Mouse (Mus musculus): Measurements from ENCODE around the gene Hectd4. TPM values are rescaled to one million over a fixed set of nuclear protein-coding genes. Genes with fewer than 3 reads are reported as not detected.

Gene Hectd4
- polyA plus RNA-seq, 1 experiment from 2014 or later = 14.9 TPM

DNA sequence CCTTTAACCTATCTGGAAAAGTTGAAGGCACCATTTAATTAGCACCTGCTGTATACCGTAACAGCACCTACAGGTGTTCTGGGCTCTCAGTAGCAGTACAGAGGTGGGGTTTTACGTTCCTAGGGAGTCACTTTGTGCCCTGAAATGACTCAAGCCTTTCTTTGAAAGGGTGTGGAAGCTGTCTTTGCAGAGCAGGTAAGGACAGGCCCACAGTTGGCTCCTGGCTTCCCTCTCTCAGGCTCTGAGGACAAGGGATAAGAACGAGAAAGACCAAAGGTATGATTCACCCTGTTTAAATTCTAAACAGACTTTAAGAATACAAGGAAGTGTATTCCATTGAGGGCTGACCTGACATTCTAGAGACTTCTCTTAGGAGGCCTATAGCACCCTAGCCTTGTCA lies 173.4 kb downstream of the Hectd4 start:
- H3K36me3 ChIP-seq = no peaks in the 10 kb centered on the region
- no peak overlapping the region for H3K4me3 ChIP-seq
- H3K4me1 ChIP-seq = 0 out of 2 replicates have a peak, but pooled peaks cover 11% of the 10 kb centered on the region
- no peak overlapping the region for H3K9ac ChIP-seq (replicated peaks)
- no peak overlapping the region for H3K27ac ChIP-seq (replicated peaks)
- WGBS = 75% methylated on average over 3 of the region's 3 CpGs
- no peaks in the 10 kb centered on the region for H3K9me3 ChIP-seq
- no peak overlapping the region for H3K4me2 ChIP-seq (replicated peaks)
- ATAC-seq (ENCODE audit: low FRiP score, low read depth) = no peak
- H3K27me3 ChIP-seq = no peaks in the 10 kb centered on the region

DNA sequence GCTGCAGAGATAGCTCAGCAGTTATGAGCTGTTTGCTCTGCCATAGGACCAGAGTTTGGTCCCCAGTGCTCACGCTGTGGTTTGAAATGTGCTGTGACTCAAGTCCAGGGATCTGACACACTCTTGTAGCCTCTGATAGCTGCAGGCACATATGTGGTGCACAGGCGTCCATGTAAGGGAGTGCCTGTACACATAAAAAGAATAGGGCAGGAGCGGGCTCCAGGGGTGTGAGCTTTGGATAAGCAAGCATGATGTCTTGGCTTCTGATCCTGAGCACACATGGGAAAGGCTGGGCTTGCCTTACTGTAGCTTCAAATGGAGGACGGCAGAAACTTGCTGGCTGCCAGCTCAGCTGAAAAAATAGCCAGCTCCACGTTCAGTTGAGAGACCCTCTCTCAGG lies 175.6 kb downstream of the Hectd4 start:
- Histone ChIP-seq H3K9ac (replicated peaks) (no peak overlapping the region), H3K4me1 (peaks cover 23% of the 10 kb centered on the region), H3K4me3 (no peak overlapping the region), H3K27me3 (no peaks in the 10 kb centered on the region), H3K9me3 (no peaks in the 10 kb centered on the region), H3K4me2 (replicated peaks) (no peak overlapping the region), H3K36me3 (no peaks in the 10 kb centered on the region; the same call in 1 of the 2 replicates), H3K27ac (replicated peaks) (no peak overlapping the region)
- ATAC-seq (ENCODE audit: low FRiP score, low read depth) = no peak
- 83% methylated on average over 5 of the region's 5 CpGs for WGBS

DNA sequence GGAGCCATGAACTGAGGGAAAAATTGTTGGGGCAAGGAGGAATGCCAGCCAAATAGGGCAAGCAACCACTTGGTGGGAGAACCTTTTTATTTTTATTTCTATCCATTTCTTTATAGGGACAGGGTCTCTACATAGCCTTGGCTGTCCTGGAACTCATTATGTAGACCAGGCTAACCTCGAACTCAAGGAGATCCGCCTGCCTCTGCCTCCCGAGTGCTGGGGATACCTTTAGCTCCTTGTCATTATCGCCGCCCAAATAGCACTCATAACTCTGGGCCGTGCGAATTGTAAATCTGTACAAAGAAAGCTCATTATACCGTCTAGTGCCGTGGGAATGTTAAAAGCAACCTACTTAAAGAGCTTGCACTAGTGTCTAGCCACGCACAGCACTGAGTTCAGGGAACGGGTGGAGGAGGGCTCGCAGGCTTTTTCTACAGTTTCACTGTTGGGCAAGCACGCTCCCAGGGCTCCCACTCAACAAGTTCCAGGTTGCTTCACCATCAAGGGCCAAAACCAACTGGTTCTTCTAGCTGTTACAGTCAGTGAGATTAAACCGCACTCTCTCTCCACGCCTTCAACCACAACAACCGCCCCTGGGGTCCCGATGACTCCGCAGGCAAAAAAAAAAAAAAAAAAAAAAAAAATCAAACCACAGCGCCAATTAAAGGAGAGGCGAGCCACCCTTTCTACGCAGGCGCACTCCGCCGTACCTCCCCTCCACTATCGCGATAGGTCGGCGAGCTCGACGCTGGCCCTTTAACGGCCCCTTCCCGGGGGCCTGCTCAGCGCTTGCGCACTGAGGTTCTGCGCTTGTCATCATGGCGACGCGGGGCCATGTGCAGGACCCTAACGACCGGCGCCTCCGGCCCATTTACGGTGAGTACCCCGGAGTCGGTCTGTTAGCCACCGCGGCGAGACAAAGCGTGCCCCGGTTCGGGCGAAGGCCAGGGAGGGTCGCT lies 177.4 kb downstream of the Hectd4 start, which contains the start of gene Naa25:
Gene Naa25 (plus strand): TSS at position 750 of the 959 bp plus-strand sequence.
- Histone ChIP-seq H3K27me3 (no peaks in the 10 kb centered on the region), H3K4me2 (replicated peaks) (peak within 1 kb of the TSS; percentile 95), H3K9me3 (no peaks in the 10 kb centered on the region), H3K4me1 (peaks cover 25% of the 10 kb centered on the region), H3K27ac (replicated peaks) (peak within 1 kb of the TSS; percentile 78), H3K36me3 (peaks cover 4% of the 10 kb centered on the region; the same call in 1 of the 2 replicates), H3K4me3 (peak within 1 kb of the TSS; percentile 95), H3K9ac (replicated peaks) (peak within 1 kb of the TSS; percentile 79)
- ATAC-seq (ENCODE audit: low FRiP score, low read depth) = peak; percentile 95
- WGBS = 11% methylated on average over 53 of the region's 53 CpGs

DNA sequence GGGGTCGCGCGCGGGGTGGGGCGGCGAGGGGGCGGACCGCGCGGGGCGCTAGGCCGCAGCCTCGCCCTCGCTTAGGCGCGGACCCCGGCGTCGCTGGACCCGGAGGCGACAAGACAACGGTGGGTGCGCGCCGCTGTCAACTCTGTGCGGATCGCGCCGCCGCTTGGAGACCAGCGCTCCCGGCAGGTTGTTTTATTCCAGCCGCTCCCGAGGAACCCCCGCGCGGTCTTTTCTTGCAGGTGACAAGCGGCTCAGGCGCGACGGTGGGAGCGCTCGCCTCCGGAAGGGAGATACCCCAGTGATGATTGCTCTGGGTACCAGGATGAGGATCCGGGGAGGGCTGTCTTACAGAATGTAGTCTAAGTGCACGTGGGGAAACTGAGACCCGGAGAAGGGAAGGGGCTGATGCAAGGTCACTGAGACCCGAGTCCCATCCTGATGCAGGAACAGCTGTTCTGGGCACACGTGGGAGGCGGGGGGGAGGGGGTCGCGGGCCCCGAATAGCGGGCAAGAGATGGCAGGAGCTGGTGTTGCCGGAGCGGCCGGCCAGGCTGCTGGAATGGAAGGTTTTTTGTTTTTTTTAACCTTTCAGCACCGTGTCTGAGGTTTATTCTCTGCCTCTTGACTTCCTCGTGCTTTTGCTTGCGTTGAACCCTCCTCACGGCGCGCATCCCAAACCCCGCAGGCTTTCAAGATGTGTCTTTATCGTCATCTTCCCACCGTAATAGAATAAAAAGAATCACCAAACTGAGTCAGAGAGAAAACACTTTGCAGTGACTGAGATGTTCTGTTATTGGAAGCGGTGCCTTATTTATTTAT lies 178.3 kb downstream of the Hectd4 start:
- no peaks in the 10 kb centered on the region for H3K9me3 ChIP-seq
- 1% methylated on average over 66 of the region's 67 CpGs for WGBS
- no peaks in the 10 kb centered on the region for H3K27me3 ChIP-seq
- peak overlapping the region; percentile 95 for H3K4me2 ChIP-seq (replicated peaks)
- H3K27ac ChIP-seq (replicated peaks) = peak overlapping the region; percentile 65; the same call in 1 of the 2 replicates
- peaks cover 25% of the 10 kb centered on the region for H3K4me1 ChIP-seq
- peak overlapping the region; percentile 79 for H3K9ac ChIP-seq (replicated peaks)
- H3K4me3 ChIP-seq = peak overlapping the region; percentile 95
- H3K36me3 ChIP-seq = peaks cover 4% of the 10 kb centered on the region; the same call in 1 of the 2 replicates
- ATAC-seq (ENCODE audit: low FRiP score, low read depth) = peak; percentile 57

DNA sequence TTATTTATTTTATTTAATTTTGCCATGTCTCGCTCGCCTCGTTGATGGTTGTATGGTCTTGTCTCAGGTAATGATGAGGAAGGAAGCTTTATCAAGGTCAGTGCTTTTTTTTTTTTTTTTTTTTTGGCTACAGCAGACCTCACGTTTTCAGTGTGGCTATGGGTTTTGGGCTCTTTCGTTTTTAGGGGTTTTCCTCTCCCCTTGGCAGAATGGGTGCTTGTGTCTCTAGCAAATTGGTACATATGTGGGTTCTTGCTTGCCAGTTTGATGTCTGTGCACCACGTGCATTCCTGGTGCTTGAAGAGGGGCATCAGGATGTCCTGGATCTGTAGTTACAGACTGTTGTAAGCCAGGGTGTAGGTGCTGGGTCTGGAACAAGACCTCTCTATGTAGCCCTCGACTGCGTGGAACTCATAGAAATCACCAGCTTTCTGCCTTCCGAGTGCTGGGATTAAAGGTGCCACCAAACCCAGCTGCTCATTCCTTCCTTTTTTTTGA lies 179.0 kb downstream of the Hectd4 start:
- H3K4me1 ChIP-seq = peaks cover 25% of the 10 kb centered on the region
- no peak for ATAC-seq (ENCODE audit: low FRiP score, low read depth)
- H3K9me3 ChIP-seq = no peaks in the 10 kb centered on the region
- WGBS = 62% methylated on average over 9 of the region's 9 CpGs
- peaks cover 8% of the 10 kb centered on the region; the same call in 1 of the 2 replicates for H3K36me3 ChIP-seq
- H3K9ac ChIP-seq (replicated peaks) = peak overlapping the region; percentile 79
- H3K4me2 ChIP-seq (replicated peaks) = peak overlapping the region; percentile 95
- H3K27ac ChIP-seq (replicated peaks) = no peak overlapping the region
- peak overlapping the region; percentile 95 for H3K4me3 ChIP-seq
- H3K27me3 ChIP-seq = no peaks in the 10 kb centered on the region

DNA sequence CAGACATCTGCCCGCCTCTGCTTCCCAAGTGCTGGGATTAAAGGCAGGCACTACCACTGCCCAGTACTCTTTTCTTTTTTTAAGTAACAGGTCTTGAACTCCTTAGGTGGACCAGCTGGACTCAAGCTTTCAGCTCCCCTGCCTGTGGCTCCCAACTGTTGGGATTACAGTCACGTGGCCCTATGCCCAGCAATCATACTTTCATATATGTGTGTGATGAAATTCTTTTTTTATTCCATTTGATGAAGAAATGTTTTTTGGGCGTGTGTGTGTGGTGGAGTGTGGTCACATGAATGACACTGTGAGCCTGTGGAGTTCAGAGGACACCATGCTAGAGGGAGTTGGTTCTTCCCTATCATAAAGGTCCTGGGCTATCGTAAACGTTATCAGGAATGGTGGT lies 179.5 kb downstream of the Hectd4 start:
- 94% methylated on average over 4 of the region's 5 CpGs for WGBS
- no peak overlapping the region; the same call in 1 of the 2 replicates for H3K9ac ChIP-seq (replicated peaks)
- peaks cover 25% of the 10 kb centered on the region for H3K4me1 ChIP-seq
- peaks cover 9% of the 10 kb centered on the region; the same call in 1 of the 2 replicates for H3K36me3 ChIP-seq
- no peak for ATAC-seq (ENCODE audit: low FRiP score, low read depth)
- no peak overlapping the region for H3K4me3 ChIP-seq
- H3K4me2 ChIP-seq (replicated peaks) = peak overlapping the region; percentile 95; the same call in 1 of the 2 replicates
- no peaks in the 10 kb centered on the region for H3K9me3 ChIP-seq
- no peak overlapping the region for H3K27ac ChIP-seq (replicated peaks)
- no peaks in the 10 kb centered on the region for H3K27me3 ChIP-seq

DNA sequence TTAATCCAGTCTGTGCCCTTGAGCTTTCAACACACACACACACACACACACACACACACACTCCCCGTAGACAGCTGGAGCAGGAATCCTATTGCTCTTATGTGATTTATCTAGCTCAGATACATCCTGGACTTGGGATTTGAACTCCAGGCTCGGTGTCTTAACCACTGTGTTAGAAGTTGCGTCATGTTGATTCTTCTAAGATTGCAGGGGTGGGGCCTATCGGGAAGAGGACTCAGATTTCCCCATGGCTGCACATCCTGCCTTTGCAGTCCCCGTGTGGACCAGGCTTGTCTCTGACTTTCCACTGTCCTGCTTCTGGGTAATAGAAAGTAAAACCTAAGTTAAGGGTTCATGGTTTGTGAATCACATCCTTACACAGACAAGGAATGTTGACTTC lies 180.0 kb downstream of the Hectd4 start:
- no peak overlapping the region for H3K27ac ChIP-seq (replicated peaks)
- no peak overlapping the region for H3K9ac ChIP-seq (replicated peaks)
- no peak overlapping the region for H3K4me2 ChIP-seq (replicated peaks)
- H3K9me3 ChIP-seq = no peaks in the 10 kb centered on the region
- H3K4me3 ChIP-seq = no peak overlapping the region
- ATAC-seq (ENCODE audit: low FRiP score, low read depth) = no peak
- peaks cover 25% of the 10 kb centered on the region for H3K4me1 ChIP-seq
- WGBS = 80% methylated on average over 5 of the region's 5 CpGs
- peaks cover 9% of the 10 kb centered on the region; the same call in 1 of the 2 replicates for H3K36me3 ChIP-seq
- H3K27me3 ChIP-seq = no peaks in the 10 kb centered on the region

DNA sequence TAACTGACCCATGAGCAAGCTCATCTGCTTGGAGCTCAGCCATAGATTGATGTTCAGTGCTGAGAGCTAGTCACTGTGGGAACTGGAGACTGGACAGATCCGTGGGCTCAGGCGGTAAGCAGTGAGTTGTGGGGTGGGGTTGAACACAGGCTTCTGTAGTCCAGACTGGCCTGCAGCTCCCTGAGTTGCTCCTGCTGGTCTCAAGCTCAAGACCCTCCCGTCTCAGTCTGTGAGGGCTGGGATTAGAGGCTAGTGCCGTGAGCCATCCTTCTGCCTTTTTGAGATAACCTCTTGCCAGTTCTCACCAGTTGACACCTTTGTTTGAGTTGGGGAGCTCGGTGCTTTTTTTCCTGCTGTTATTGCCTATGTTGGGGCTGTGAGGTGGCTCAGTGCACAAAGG lies 180.8 kb downstream of the Hectd4 start:
- Histone ChIP-seq H3K9ac (replicated peaks) (no peak overlapping the region), H3K4me1 (peaks cover 25% of the 10 kb centered on the region), H3K4me3 (no peak overlapping the region), H3K36me3 (peaks cover 13% of the 10 kb centered on the region; the same call in 1 of the 2 replicates), H3K4me2 (replicated peaks) (no peak overlapping the region), H3K9me3 (no peaks in the 10 kb centered on the region), H3K27me3 (no peaks in the 10 kb centered on the region), H3K27ac (replicated peaks) (no peak overlapping the region)
- no peak for ATAC-seq (ENCODE audit: low FRiP score, low read depth)
- 92% methylated on average over 5 of the region's 5 CpGs for WGBS

DNA sequence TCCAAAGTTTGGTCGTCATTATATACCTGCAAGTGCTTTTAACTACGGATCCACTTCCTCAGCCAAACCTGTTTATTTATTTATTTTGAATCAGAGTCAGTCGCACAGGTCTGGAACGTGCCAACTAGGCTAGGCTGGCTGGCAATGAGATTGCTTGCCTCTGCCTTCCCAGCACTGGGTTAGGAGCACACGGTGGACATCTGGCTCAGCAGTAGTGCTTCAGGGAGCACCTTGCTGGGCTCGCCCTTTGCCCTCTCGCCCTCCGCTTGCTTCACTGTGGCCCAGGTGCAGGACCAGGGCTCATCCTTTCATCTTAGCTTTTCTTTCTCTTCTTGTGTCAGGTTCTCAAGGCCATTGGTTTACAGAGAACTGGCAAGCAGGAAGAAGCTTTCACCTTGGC lies 187.8 kb downstream of the Hectd4 start:
- no peak overlapping the region for H3K4me2 ChIP-seq (replicated peaks)

DNA sequence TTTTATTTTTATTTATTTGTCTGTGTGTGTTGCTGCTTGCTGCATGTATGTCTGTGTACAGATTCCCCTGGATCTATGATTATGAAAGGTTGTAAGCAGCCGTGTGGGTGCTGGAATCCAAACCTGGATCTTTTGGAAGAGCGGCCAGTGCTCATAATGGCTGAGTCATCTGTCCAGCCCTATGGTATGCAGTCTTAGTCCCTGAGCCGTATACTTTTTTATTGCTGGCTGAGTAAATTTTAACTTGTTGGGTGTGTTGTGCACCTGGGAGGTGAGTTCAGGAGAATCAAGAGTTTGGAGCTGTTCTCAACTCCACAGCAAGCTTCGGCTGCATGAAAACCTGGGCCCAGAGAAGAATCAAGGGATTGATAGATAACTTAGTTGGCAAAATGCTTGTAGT lies 191.0 kb downstream of the Hectd4 start:
- no peaks in the 10 kb centered on the region for H3K9me3 ChIP-seq
- H3K4me3 ChIP-seq = no peak overlapping the region
- H3K9ac ChIP-seq (replicated peaks) = no peak overlapping the region
- 97% methylated on average over 4 of the region's 4 CpGs for WGBS
- H3K27me3 ChIP-seq = no peaks in the 10 kb centered on the region
- no peak for ATAC-seq (ENCODE audit: low FRiP score, low read depth)
- peaks cover 85% of the 10 kb centered on the region for H3K36me3 ChIP-seq
- H3K4me1 ChIP-seq = no peaks in the 10 kb centered on the region
- H3K27ac ChIP-seq (replicated peaks) = no peak overlapping the region
- H3K4me2 ChIP-seq (replicated peaks) = no peak overlapping the region

More for the DNA sequence above, 187.8 kb downstream of the Hectd4 start:
- no peak for ATAC-seq (ENCODE audit: low FRiP score, low read depth)
- Histone ChIP-seq H3K27ac (replicated peaks) (no peak overlapping the region), H3K4me1 (no peaks in the 10 kb centered on the region), H3K9me3 (no peaks in the 10 kb centered on the region), H3K27me3 (no peaks in the 10 kb centered on the region), H3K36me3 (peaks cover 67% of the 10 kb centered on the region), H3K9ac (replicated peaks) (no peak overlapping the region), H3K4me3 (no peak overlapping the region)
- WGBS = 90% methylated on average over 8 of the region's 8 CpGs

Measured in midbrain, embryonic 12.5 days (tissue).